Mouse (Mus musculus) lung, embryonic 14.5 days (tissue): Measurements from ENCODE around the gene Kmo. TPM values are rescaled to one million over a fixed set of nuclear protein-coding genes. Genes with fewer than 3 reads are reported as not detected.

Source experiments
- ATAC-seq: fragments of 200-750 bp; cut with Nextera tagmentation; 2 replicates; pipeline ENCODE4 v1.8.0; 2017; ENCODE audit warnings: mild to moderate bottlenecking, moderate TSS enrichment, moderate library complexity; ENCODE audit not compliant: insufficient read depth
- DNase-seq: peaks from one replicate; pipeline ENCODE4 v3.0.0-alpha.2; 2015
- H3K27ac ChIP-seq: fragments of 300-500 bp; sonication (generic); 2 replicates; pipeline ENCODE4 v1.5.1; 2014; ENCODE audit warnings: low read depth, mild to moderate bottlenecking, moderate library complexity
- H3K27me3 ChIP-seq: fragments of 300-500 bp; sonication (generic); 2 replicates; pipeline ENCODE4 v1.6.1; 2014; ENCODE audit warnings: low read length, control low read depth; ENCODE audit not compliant: insufficient read depth
- H3K36me3 ChIP-seq: fragments of 300-500 bp; sonication (generic); 2 replicates; pipeline ENCODE4 v1.6.1; 2014; ENCODE audit warnings: control low read depth; ENCODE audit not compliant: insufficient read depth
- H3K4me1 ChIP-seq: fragments of 300-500 bp; sonication (generic); 2 replicates; pipeline ENCODE4 v1.6.1; 2014; ENCODE audit warnings: antibody characterized with exemption, control low read depth; ENCODE audit not compliant: insufficient read depth
- H3K4me2 ChIP-seq: fragments of 300-500 bp; sonication (generic); 2 replicates; pipeline ENCODE4 v1.6.1; 2014; ENCODE audit warnings: mild to moderate bottlenecking
- H3K4me3 ChIP-seq: fragments of 300-500 bp; sonication (generic); 2 replicates; pipeline ENCODE4 v1.5.1; 2014; ENCODE audit warnings: low read depth, low read length
- H3K9ac ChIP-seq: fragments of 300-500 bp; sonication (generic); 2 replicates; pipeline ENCODE4 v1.6.1; 2014
- H3K9me3 ChIP-seq: fragments of 300-500 bp; sonication (generic); 2 replicates; pipeline ENCODE4 v1.6.1; 2016; ENCODE audit warnings: low read depth, low read length, control low read depth
- CTCF ChIP-seq: IDR thresholded peaks from 2 replicates; pipeline ENCODE4 v1.5.1; 2016; ENCODE audit warnings: antibody characterized with exemption, low read depth
- WGBS: fragments of 180-500 bp; shearing (Covaris S2); extraction: QIAGEN DNeasy Blood & Tissue Kit; methylation state at CpG from one replicate; pipeline ENCODE4 v1.1.7; 2014; 5-methylcytosine and 5-hydroxymethylcytosine counted together
- polyA plus RNA-seq: library from polyadenylated mRNA; unstranded; fragments of >200 nt; fragmentation: Nextera tagmentation; extraction: Ambion mirVana; gene quantifications from 2 replicates; pipeline ENCODE4 v1.2.1, GENCODE M21; 2014

Kmo gene
- polyA plus RNA-seq, 1 experiment from 2014 or later, result 0.51 TPM

DNA sequence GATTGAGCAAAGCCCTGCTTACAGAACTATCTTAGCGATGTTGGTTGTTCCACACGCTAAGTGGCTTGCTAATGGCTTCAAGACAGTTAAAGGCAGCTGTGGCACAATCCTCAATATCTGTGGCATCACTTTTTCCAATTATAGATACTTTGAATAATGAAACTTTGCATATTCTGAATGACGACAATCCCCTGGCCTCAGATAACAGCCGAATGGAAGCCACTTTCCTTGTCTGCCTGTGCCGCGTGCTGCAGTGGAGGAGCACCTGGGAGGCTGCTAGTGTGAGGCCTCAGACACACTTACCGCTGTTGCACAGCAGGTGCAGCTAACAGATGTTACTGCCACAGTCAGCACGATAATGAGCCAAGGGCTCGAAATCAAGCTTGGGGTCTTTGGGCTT, 5.2 kb upstream of the Kmo start:
- no peak for TF ChIP-seq CTCF
- WGBS, result 95% methylated on average over 9 of the region's 9 CpGs
- no peaks in the 10 kb centered on the region for H3K9me3 ChIP-seq
- H3K36me3 ChIP-seq, result peaks cover 68% of the 10 kb centered on the region
- no peaks in the 10 kb centered on the region for H3K4me1 ChIP-seq
- no peak for DNase-seq
- ATAC-seq, result no peak
- H3K4me3 ChIP-seq, result no peak overlapping the region
- H3K9ac ChIP-seq, result no peak overlapping the region
- H3K27ac ChIP-seq, result no peak overlapping the region
- H3K27me3 ChIP-seq, result no peaks in the 10 kb centered on the region
- H3K4me2 ChIP-seq, result no peak overlapping the region

DNA sequence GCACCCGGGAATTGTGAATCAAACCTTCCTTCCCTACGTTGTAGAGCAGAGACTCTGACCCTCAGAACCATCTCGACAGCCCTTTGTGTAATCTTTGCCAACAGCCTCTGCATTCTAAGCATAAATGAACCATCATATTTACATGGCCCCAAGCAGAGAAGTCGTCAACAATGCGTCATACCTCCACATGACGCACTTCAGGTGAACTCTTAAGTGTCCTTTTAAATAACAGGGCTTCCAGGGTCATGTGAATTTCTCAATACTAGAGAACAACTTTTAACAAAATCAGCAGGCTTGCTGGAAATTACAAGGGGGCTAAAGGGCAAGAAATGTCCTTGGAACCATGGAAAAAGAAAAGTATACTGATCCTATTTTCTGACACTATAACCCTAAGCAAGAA, 3.5 kb downstream of the Kmo start:
- ATAC-seq (no peak), DNase-seq (no peak)
- 74% methylated on average over 6 of the region's 6 CpGs for WGBS

DNA sequence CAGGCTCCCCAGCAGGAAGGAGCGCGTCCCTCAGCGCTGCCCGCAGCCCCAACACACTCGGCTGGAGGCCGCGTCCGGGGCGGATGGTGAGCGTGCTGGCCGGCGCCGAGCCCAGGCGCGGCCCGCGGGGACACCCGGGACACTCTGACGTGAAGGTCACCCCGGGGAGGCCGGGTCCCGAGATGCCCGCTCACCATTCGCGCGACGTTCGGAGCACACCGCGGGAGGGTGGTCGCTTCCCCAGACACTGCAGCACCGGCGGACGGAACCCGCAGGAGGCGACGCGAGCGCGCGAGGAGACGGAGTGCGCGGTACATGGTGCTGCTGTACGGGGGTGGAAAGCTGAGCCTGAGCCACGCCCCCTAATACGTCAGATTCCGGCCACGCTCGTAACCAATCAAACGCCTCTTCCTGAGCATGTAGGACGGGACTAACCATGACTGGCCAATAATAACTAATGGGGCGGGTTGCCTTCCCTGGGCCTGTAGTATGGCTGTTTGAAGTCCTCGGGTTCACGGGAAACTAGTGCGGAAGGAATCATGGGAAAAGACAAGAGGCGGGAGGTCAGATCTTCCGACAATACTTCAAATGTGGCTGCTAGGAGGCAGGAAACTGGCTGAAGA, 5.2 kb downstream of the Kmo start, which contains the start of gene Fh1:
Gene Fh1 (minus strand): TSS at position 379 of the 623 bp plus-strand sequence.
- Histone ChIP-seq H3K4me2 (peak within 1 kb of the TSS; percentile 75), H3K4me1 (no peaks in the 10 kb centered on the region; the same call in 1 of the 2 replicates), H3K36me3 (no peaks in the 10 kb centered on the region), H3K4me3 (peak within 1 kb of the TSS; percentile 73), H3K9ac (peak within 1 kb of the TSS; percentile 80), H3K9me3 (no peaks in the 10 kb centered on the region), H3K27ac (peak within 1 kb of the TSS; percentile 83), H3K27me3 (no peaks in the 10 kb centered on the region)
- DNase-seq, result peak; percentile 98
- under 1% methylated on average over 58 of the region's 58 CpGs for WGBS
- no peak for TF ChIP-seq CTCF
- ATAC-seq, result peak; percentile 100

More for the DNA sequence above, 3.5 kb downstream of the Kmo start:
- H3K9ac ChIP-seq, result no peak overlapping the region
- no peaks in the 10 kb centered on the region for H3K9me3 ChIP-seq
- H3K4me1 ChIP-seq, result no peaks in the 10 kb centered on the region; the same call in 1 of the 2 replicates
- no peaks in the 10 kb centered on the region for H3K27me3 ChIP-seq
- no peak overlapping the region for H3K4me3 ChIP-seq
- H3K27ac ChIP-seq, result no peak overlapping the region
- H3K4me2 ChIP-seq, result no peak overlapping the region
- peaks cover 4% of the 10 kb centered on the region for H3K36me3 ChIP-seq
- TF ChIP-seq CTCF, result no peak

DNA sequence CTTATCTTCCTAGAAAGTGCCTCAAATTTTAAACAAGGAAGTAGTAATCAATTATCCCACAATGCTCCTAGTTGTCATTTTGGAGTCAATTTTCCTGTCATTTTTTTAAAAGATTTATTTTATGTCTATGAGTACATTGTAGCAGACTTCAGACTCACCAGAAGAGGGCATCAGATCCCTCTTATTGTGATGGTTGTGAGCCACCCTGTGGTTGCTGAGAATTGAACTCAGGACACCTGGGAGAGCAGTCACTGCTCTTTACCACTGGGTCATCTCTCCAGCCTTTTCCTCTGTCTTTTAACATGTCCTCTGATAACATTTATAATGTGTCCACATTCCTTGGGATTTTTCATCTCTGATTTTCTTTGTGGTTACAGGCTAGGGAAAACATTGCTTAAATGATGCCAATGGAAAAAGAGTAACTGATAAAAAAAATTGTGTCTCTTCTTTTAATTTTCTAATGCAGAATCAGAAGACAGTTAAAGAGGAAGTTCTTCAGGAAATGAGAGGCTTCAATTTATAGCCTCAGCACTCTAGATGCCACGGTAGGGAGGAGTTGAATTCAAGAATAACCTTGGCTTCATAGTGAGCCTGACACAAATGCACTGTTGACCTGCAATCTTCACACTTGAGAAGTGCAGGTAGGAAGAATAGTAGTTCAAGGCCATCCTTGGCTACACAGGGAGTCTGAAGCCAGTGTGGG, 6.0 kb downstream of the Kmo start:
- Histone ChIP-seq H3K9me3 (no peaks in the 10 kb centered on the region), H3K4me3 (peak overlapping the region; percentile 73), H3K4me2 (peak overlapping the region; percentile 75), H3K27ac (peak overlapping the region; percentile 83; the same call in 1 of the 2 replicates), H3K4me1 (no peaks in the 10 kb centered on the region; the same call in 1 of the 2 replicates), H3K36me3 (no peaks in the 10 kb centered on the region), H3K27me3 (no peaks in the 10 kb centered on the region), H3K9ac (no peak overlapping the region)
- 85% methylated on average over 1 of the region's 1 CpGs for WGBS
- TF ChIP-seq CTCF, result peak; percentile 68
- DNase-seq, result peak; percentile 73
- ATAC-seq, result peak; percentile 55

DNA sequence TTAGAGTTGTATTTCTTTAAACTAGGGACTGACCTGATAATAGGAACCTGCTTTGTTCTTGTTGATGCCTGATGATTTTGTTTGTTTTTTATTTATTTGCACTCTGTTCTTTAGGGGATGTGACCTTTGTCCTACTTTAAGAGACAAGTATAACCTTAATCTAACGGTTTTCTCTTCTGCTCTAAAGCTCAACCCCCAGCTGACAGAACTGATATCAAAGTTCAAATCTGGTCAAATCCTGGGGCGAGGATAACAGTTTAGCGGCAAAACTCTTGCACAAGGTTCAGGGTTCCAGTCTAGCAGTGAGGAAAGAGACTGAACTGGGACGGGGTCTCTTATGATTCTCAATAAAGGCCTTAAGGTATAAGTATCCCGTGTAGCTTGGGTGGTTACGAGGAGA, 9.1 kb downstream of the Kmo start:
- 76% methylated on average over 6 of the region's 6 CpGs for WGBS
- TF ChIP-seq CTCF, result no peak
- ATAC-seq, result no peak

DNA sequence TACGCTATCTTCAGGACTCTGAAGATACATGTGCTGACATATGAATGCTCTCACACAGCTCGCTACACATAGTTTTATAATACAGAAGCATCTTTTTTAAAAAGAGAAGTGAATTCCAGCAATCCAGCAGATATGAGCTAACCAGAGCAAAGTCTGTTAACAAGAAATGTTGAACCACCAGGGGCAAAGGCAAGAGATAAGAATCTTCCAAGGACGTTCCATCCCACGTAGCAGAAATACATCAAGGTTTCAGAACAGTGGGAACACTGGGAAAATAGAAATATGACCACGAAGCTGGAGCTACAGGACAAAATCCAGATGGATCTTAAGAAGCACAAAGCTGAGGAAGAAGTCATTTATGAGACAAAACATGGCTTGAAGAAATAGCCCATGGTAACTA, 10.2 kb downstream of the Kmo start:
- Histone ChIP-seq H3K9ac (no peak overlapping the region), H3K27me3 (no peaks in the 10 kb centered on the region), H3K4me1 (no peaks in the 10 kb centered on the region), H3K9me3 (no peaks in the 10 kb centered on the region), H3K36me3 (no peaks in the 10 kb centered on the region), H3K4me3 (no peak overlapping the region), H3K27ac (no peak overlapping the region), H3K4me2 (no peak overlapping the region)
- 70% methylated on average over 5 of the region's 5 CpGs for WGBS
- no peak for DNase-seq
- no peak for TF ChIP-seq CTCF
- ATAC-seq, result no peak

More for the DNA sequence above, 9.1 kb downstream of the Kmo start:
- no peak for DNase-seq
- H3K9me3 ChIP-seq, result no peaks in the 10 kb centered on the region
- no peak overlapping the region for H3K9ac ChIP-seq
- H3K4me3 ChIP-seq, result no peak overlapping the region
- no peaks in the 10 kb centered on the region for H3K27me3 ChIP-seq
- H3K27ac ChIP-seq, result no peak overlapping the region
- no peaks in the 10 kb centered on the region for H3K36me3 ChIP-seq
- no peaks in the 10 kb centered on the region; the same call in 1 of the 2 replicates for H3K4me1 ChIP-seq
- no peak overlapping the region for H3K4me2 ChIP-seq

DNA sequence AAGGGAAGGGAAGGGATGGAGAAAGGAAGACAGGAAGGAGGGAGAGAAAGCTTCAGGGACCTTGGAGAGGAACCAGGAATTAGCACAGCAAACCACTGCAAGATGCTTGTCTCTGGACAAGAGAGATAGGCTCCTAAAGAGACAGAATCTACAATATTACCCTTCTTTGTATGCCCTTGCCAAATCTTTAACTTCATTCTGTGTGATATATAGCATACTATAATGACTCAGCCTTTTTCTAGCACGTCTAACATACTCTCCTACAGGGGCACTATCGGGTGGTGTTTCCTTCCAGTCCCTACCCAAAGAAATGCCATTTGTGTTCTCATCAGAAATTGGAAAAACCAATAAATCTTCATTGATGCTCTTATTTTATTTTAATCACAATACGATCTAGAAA, 10.9 kb downstream of the Kmo start:
- TF ChIP-seq CTCF, result no peak
- ATAC-seq (no peak), DNase-seq (no peak)
- H3K9me3 ChIP-seq, result no peaks in the 10 kb centered on the region
- no peak overlapping the region for H3K27ac ChIP-seq
- no peak overlapping the region for H3K4me3 ChIP-seq
- no peak overlapping the region for H3K9ac ChIP-seq
- H3K27me3 ChIP-seq, result no peaks in the 10 kb centered on the region
- H3K4me2 ChIP-seq, result no peak overlapping the region
- no peaks in the 10 kb centered on the region for H3K36me3 ChIP-seq
- no peaks in the 10 kb centered on the region for H3K4me1 ChIP-seq
- 79% methylated on average over 3 of the region's 3 CpGs for WGBS
